Comparison of ENCODE assay signal across 16 mouse cellular contexts in the genomic region with DNA sequence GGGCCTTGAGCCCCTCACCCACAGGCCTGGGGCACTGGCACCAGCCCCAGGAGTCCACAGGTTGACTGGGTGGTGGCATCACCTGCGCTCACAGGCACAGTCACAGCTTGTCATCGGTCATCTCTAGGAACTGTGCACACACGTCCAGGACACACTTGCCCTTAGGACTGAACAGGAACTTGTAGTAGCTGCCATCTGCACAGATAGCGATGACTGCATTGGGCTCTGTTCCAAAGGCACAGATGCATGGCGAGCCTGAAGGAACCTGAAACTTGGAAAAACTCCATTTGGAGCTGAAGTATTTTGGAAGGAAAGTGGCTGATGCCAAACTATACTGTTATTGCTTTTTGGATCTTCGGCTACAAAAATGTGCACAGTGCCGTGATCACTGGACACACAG. TPM values are rescaled to one million over a fixed set of nuclear protein-coding genes. Genes with fewer than 3 reads are reported as not detected.
DNase-seq lines count a peak whose midpoint lies in the region; ATAC-seq and TF ChIP-seq lines count a peak whose summit lies in the region.
"Had no signal": no experiment of that assay in that cellular context is flagged by ENCODE, and none has a peak within 500 bp of the region (broad histone marks: within the 10 kb centered on the region; RNA-seq: fewer than 3 reads in every experiment).

No protein-coding gene starts in this region.

- no peak for TF ChIP-seq CTCF in gastrocnemius, adult 2 months (IDR thresholded peaks at IDR 0.05)
- TF ChIP-seq CTCF in testis, adult 2 months (IDR thresholded peaks at IDR 0.05; ENCODE audit: control insufficient read depth, insufficient read depth, insufficient replicate concordance, low read depth, low read length), result no peak

- H3K4me3 ChIP-seq in gastrocnemius, adult 2 months, result no peak overlapping the region
- H3K4me3 ChIP-seq in testis, adult 2 months (ENCODE audit: control insufficient read depth, low read depth, low read length), result no peak overlapping the region
- H3K4me3 ChIP-seq: embryonic facial prominence, embryonic 13.5 days; forebrain, embryonic 15.5 days; hindbrain, embryonic 15.5 days; liver, embryonic 15.5 days; midbrain, embryonic 12.5 days had no signal

- H3K27me3 ChIP-seq in testis, adult 2 months (ENCODE audit: control insufficient read depth, insufficient read depth, low read length), result no peaks in the 10 kb centered on the region
- H3K27me3 ChIP-seq: embryonic facial prominence, embryonic 13.5 days; forebrain, embryonic 15.5 days; hindbrain, embryonic 15.5 days; liver, embryonic 15.5 days; midbrain, embryonic 12.5 days had no signal

- no peak overlapping the region for H3K27ac ChIP-seq in gastrocnemius, adult 2 months
- no peak overlapping the region for H3K27ac ChIP-seq in testis, adult 2 months (ENCODE audit: control insufficient read depth, insufficient read depth, low read depth, low read length)
- H3K27ac ChIP-seq: embryonic facial prominence, embryonic 13.5 days; forebrain, embryonic 15.5 days; hindbrain, embryonic 15.5 days; liver, embryonic 15.5 days; midbrain, embryonic 12.5 days had no signal

- intact Hi-C loops in gastrocnemius, adult 2 months (cut with DNase I), result no loop called here
- intact Hi-C loops in heart, postnatal 36 days (cut with DNase I), result no loop called here

- peaks cover 2% of the 10 kb centered on the region for H3K4me1 ChIP-seq in testis, adult 2 months (ENCODE audit: control insufficient read depth, insufficient read depth, low read length)
- H3K4me1 ChIP-seq: embryonic facial prominence, embryonic 13.5 days; hindbrain, embryonic 15.5 days; liver, embryonic 15.5 days; midbrain, embryonic 12.5 days had no signal

- peak; percentile 20 for DNase-seq in gastrocnemius, adult 2 months
- DNase-seq in gastrocnemius, postnatal 4 days (ENCODE audit: low spot score in 2 of 2), result no peak
- DNase-seq in testis, postnatal 14 days (ENCODE audit: low spot score), result no peak
- peak; percentile 67 to 77 for DNase-seq in cerebellum, postnatal 25 days
- DNase-seq in lung, postnatal 25 days (ENCODE audit: low spot score), result no peak
- DNase-seq in heart, postnatal 36 days, result no peak
- DNase-seq: kidney, adult 9 months; lung, postnatal 36 days; thymus, adult 2 months had no signal

- TF ChIP-seq POLR2A in testis, adult 2 months (IDR thresholded peaks at IDR 0.05; ENCODE audit: control insufficient read depth, low read depth, low read length), result peak; percentile 19; the same call in 1 of the 2 replicates

- no peak for ATAC-seq in monocyte, adult 5-6 weeks (replicated peaks; ENCODE audit: insufficient number of reproducible peaks, low FRiP score, low TSS enrichment, poor library complexity, severe bottlenecking)
- ATAC-seq: forebrain, embryonic 15.5 days had no signal

- H3K36me3 ChIP-seq in testis, adult 2 months (ENCODE audit: control insufficient read depth, insufficient read depth, low read length), result no peaks in the 10 kb centered on the region

RNA-seq across cellular contexts. Expression of a gene that starts 13.0 kb away (rescaled TPM):
- 10 to 100 TPM; 42.5 to 51.0 TPM for total RNA-seq in gastrocnemius, adult 2 months (2021)
- total RNA-seq in gastrocnemius, postnatal 4 days (2021), result 10 to 100 TPM; 65.5 to 69.5 TPM
- 7.1 and 8.3 TPM in 2 replicates for polyA plus RNA-seq in testis, adult 2 months (2012; rRNA removed)
- total RNA-seq in monocyte, adult 5-6 weeks (2017), result 97.0 to 158 TPM (median 136 TPM) in 3 replicates
- total RNA-seq in heart, postnatal 36 days (2021), result 10 to 100 TPM; 52.5 to 54.7 TPM

RNA-seq across cellular contexts. Expression of a gene that starts 14.0 kb away (rescaled TPM):
- total RNA-seq in gastrocnemius, adult 2 months (2021), result 10 to 100 TPM; 17.0 to 20.0 TPM
- total RNA-seq in gastrocnemius, postnatal 4 days (2021), result 10 to 100 TPM; 50.3 to 67.3 TPM
- 42.5 and 51.5 TPM in 2 replicates for polyA plus RNA-seq in testis, adult 2 months (2012; rRNA removed)
- 597 to 769 TPM (median 623 TPM) in 3 replicates for total RNA-seq in monocyte, adult 5-6 weeks (2017)
- 10 to 100 TPM; 19.8 to 26.0 TPM for total RNA-seq in heart, postnatal 36 days (2021)

RNA-seq across cellular contexts. Expression of a gene that starts 55.7 kb away (rescaled TPM):
- 1 to 10 TPM; 8.1 to 8.3 TPM for total RNA-seq in gastrocnemius, adult 2 months (2021)
- 10 to 100 TPM; 21.0 to 24.6 TPM for total RNA-seq in gastrocnemius, postnatal 4 days (2021)
- 9.0 and 11.6 TPM in 2 replicates for polyA plus RNA-seq in testis, adult 2 months (2012; rRNA removed)
- 26.1 to 46.2 TPM (median 27.6 TPM) in 3 replicates for total RNA-seq in monocyte, adult 5-6 weeks (2017)
- total RNA-seq in heart, postnatal 36 days (2021), result 10 to 100 TPM; 12.5 to 14.7 TPM

Comparison
In these comparisons a context has a peak if more than half of its experiments do, and no peak if none do; other contexts are left out.
1. DNase-seq: peak in gastrocnemius, adult 2 months (single experiment) and cerebellum, postnatal 25 days (2 of 2); none in gastrocnemius, postnatal 4 days (0 of 2), testis, postnatal 14 days (single experiment), lung, postnatal 25 days (single experiment) and heart, postnatal 36 days (0 of 2).